Mouse (Mus musculus) heart, adult 18-20 months (tissue): ENCODE results near the gene Kdm5d. TPM values are rescaled to one million over a fixed set of nuclear protein-coding genes. Genes with fewer than 3 reads are reported as not detected.

Experiments used
- DNase-seq, 2 experiments: peaks; one replicate each; pipeline ENCODE4 v3.0.0; 2021 to 2022; ENCODE audit warnings: mixed read lengths in 1 of 2
- long read RNA-seq, 2 experiments: library from polyadenylated mRNA; stranded (forward); transcript quantifications; one replicate each; pipeline ENCODE4 v2.0.0; 2021
- microRNA-seq, 2 experiments: library from miRNA; unstranded; fragments of <30 nt; microRNA quantifications; one replicate each; pipeline ENCODE4 v1.2.0; 2022
- total RNA-seq, 2 experiments: library from RNA; stranded (reverse); gene quantifications; 2 replicates each; pipeline ENCODE4 v1.2.3; 2021

The Kdm5d gene
- 1 to 10 TPM in 1 of 2 experiments, not detected in 1; 9.4 TPM for total RNA-seq
- long read RNA-seq, experiment 1, full-length matches to known transcripts: 1 of 1 reads
- long read RNA-seq, experiment 1, partial matches to known transcripts: 0 of 1 reads
- long read RNA-seq, experiment 1, other reads (novel, unspliced or antisense): 0 of 1 reads
- long read RNA-seq, experiment 2: 0 reads

DNA sequence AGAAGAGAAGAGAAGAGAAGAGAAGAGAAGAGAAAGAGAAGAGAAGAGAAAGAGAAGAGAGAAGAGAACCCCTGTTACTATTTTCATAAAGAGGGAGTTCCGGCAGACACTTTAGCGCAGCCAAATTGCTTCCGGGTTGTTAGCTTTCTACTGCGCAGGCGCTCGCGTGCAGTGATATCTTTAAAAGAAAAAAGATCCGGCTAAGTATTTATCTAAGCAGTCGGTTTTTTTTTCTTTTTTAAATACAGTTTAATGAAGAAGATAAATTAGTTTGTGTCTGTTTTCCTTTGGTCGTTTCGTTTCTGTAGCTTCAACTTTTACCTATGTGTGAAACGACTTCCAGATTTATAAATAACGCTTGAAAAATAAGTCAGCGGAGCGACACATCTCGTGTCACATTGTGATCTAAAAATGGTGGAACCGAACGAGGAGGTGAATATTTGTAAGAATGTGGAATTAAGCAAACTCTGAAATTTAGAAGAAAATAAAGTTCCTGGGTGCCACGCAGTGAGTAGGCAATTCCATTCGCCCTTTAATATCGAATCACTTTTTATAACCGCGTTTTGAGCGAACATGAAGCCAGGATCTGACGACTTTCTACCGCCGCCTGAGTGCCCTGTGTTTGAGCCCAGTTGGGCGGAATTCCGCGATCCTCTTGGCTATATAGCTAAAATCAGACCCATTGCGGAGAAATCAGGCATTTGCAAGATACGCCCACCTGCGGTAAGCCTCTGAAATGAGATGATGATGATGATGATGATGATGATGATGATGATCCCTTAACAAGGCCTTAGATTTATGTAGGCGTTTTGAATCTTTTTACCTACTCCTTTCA is at the start of gene Kdm5d:
Gene Kdm5d, plus strand, starts transcription at position 396 of the 835 bp plus-strand sequence.
- DNase-seq: peak in 1 of 2 experiments; percentile 56

GRCm38 (mm10) chrY:872404-872803 is 25.2 kb upstream of the Kdm5d start:
- DNase-seq: no peak

GRCm38 (mm10) chrY:872855-873549 is 24.6 kb upstream of the Kdm5d start:
- no peak for DNase-seq

Small RNA genes lying within 50 kb of the gene (microRNA-seq; reads per million reads assigned to microRNA genes)
- 0 reads per million in 2 experiments for gene Gm47281

Other genes with a start within 250 kb of the Kdm5d start
- not detected for gene Zfy1, start 100.4 kb upstream of the Kdm5d start, total RNA-seq
- not detected for gene Uba1y, start 79.1 kb upstream of the Kdm5d start, total RNA-seq
- gene Eif2s3y, start 112.8 kb downstream of the Kdm5d start, total RNA-seq: 10 to 100 TPM in 1 of 2 experiments, not detected in 1; 58.1 TPM